Mouse (Mus musculus) heart, embryonic 13.5 days (tissue): ENCODE results near the gene Ccr1. TPM values are rescaled to one million over a fixed set of nuclear protein-coding genes. Genes with fewer than 3 reads are reported as not detected.
"Not testable (repeated sequence)": the region's sequence is repeated elsewhere in the genome, so short reads cannot be mapped to it uniquely, and the experiment has no call there.

ENCODE experiments used
- ATAC-seq: fragments of 200-750 bp; cut with Nextera tagmentation; 2 replicates; pipeline ENCODE4 v1.8.0; 2017; ENCODE audit warnings: moderate TSS enrichment; ENCODE audit not compliant: insufficient number of reproducible peaks, low FRiP score, low TSS enrichment; ENCODE audit errors: extremely low read depth
- H3K27ac ChIP-seq: fragments of 300-500 bp; sonication (generic); replicated peaks from 2 replicates; pipeline ENCODE4 v1.5.1; 2015; ENCODE audit warnings: moderate library complexity, mild to moderate bottlenecking, inconsistent platforms
- H3K27me3 ChIP-seq: fragments of 300-500 bp; sonication (generic); replicated peaks from 2 replicates; pipeline ENCODE4 v1.6.1; 2015; ENCODE audit warnings: mild to moderate bottlenecking, inconsistent platforms
- H3K36me3 ChIP-seq: fragments of 300-500 bp; sonication (generic); 2 replicates; pipeline ENCODE4 v1.6.1; 2015; ENCODE audit warnings: mild to moderate bottlenecking, inconsistent platforms
- H3K4me1 ChIP-seq: fragments of 300-500 bp; sonication (generic); 2 replicates; pipeline ENCODE4 v1.6.1; 2015; ENCODE audit warnings: inconsistent platforms
- H3K4me2 ChIP-seq: fragments of 300-500 bp; sonication (generic); 2 replicates; pipeline ENCODE4 v1.6.1; 2015; ENCODE audit warnings: inconsistent platforms, mild to moderate bottlenecking, moderate library complexity
- H3K4me3 ChIP-seq: fragments of 300-500 bp; sonication (generic); 2 replicates; pipeline ENCODE4 v1.5.1; 2015; ENCODE audit warnings: moderate library complexity, mild to moderate bottlenecking, inconsistent platforms
- H3K9ac ChIP-seq: fragments of 300-500 bp; sonication (generic); 2 replicates; pipeline ENCODE4 v1.6.1; 2015; ENCODE audit warnings: inconsistent platforms, mild to moderate bottlenecking, moderate library complexity
- H3K9me3 ChIP-seq: fragments of 300-500 bp; sonication (generic); 2 replicates; pipeline ENCODE4 v1.6.1; 2016; ENCODE audit warnings: inconsistent platforms
- WGBS: fragments of 180-500 bp; shearing (Covaris S2); methylation state at CpG from one replicate; pipeline ENCODE4 v1.1.7; 2015; ENCODE audit warnings: mixed read lengths; 5-methylcytosine and 5-hydroxymethylcytosine counted together
- polyA plus RNA-seq: library from polyadenylated mRNA; unstranded; fragments of >200 nt; fragmentation: Nextera tagmentation; extraction: Ambion mirVana; gene quantifications from 2 replicates; pipeline ENCODE4 v1.2.1, GENCODE M21; 2015

Gene Ccr1
- polyA plus RNA-seq, 1 experiment from 2014 or later: 1.4 TPM

DNA sequence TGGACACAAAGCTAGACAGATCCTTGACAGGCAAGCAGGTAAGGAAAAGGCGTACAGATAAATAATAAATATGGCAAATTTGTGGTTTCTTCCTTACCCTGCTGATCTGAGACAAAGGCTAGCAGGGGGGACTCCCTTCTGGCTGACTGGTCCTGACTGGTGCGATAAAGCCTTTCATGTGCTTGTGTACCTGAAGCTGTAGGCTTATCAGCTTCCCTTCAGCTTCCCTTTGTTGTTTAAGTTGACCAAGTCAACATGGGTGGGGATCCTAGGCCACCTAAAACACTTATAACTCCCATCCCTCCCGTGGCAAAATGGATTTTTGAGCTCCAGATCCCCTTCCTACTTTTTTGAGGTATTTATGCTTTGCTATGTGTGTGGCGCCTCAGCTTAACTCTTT, 13.4 kb upstream of the Ccr1 start:
- ATAC-seq: no peak
- Histone ChIP-seq H3K4me2 (no peak overlapping the region), H3K4me3 (no peak overlapping the region), H3K9me3 (no peaks in the 10 kb centered on the region), H3K27ac (no peak overlapping the region), H3K4me1 (no peaks in the 10 kb centered on the region), H3K36me3 (no peaks in the 10 kb centered on the region), H3K27me3 (no peaks in the 10 kb centered on the region), H3K9ac (no peak overlapping the region)
- WGBS: 69% methylated on average over 4 of the region's 4 CpGs

DNA sequence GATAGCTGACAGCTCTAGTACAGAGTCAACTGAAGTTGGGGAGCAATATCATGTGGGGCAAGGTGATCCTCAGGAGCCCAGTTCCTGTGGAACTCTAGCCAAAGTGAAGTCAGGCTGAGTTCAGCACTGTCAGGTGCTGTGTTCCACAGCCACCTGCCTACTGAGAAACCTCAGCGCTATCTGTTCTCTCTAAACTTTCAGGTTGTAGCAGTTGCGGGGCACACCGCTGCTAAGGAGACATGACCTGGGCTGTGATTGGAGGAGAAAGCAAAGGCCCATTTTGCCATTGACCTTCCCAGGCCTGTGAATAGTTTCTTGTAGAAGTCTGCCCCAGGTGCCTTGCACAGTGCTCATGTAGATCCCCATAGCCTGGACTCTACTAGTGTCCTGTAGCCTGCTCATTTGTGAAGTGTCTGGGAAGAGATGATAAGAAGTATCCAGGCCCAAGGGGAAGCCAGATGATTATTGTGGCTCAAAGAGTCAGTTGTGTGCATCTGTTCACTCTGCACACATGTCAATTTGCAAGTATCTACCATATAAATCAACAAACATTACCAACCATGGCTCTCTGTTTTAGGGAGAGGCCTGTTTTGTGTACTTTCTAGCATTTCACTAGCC, 12.5 kb upstream of the Ccr1 start:
- not testable (repeated sequence) for H3K9me3 ChIP-seq, ATAC-seq
- WGBS: no CpG with 5 or more reads among the region's 3 CpGs

DNA sequence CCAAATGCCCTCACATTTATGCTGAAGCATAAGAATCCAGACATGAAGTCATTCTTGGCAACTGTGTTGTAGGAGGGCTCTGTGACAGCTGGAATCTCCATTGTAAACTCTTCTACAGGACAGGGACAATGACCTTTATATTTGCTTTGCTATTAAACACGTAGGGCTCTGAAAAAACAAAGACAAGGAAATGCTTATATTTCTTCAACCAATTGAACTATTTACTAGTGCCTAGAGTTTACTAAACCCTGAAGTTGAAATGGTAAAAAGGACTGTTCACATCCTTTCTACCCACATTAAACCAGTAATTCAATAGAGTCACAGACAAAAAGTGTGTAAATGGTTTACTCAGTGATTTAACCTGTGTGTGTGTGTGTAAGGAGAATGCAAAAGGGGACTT, 9.8 kb upstream of the Ccr1 start, which contains the start of gene Ccr1l1:
Ccr1l1 (minus strand) TSS at position 101 of the 400 bp plus-strand sequence.
- H3K9me3 ChIP-seq: no peaks in the 10 kb centered on the region
- H3K9ac ChIP-seq: no peak within 1 kb of the TSS
- H3K27ac ChIP-seq: no peak within 1 kb of the TSS
- H3K4me3 ChIP-seq: no peak within 1 kb of the TSS
- ATAC-seq: no peak
- WGBS: 54% methylated on average over 1 of the region's 1 CpGs
- H3K27me3 ChIP-seq: no peaks in the 10 kb centered on the region
- H3K4me1 ChIP-seq: no peaks in the 10 kb centered on the region
- H3K4me2 ChIP-seq: no peak within 1 kb of the TSS
- H3K36me3 ChIP-seq: no peaks in the 10 kb centered on the region

More for the DNA sequence above, 12.5 kb upstream of the Ccr1 start:
- not testable (repeated sequence) for H3K9ac ChIP-seq, H3K27me3 ChIP-seq, H3K4me2 ChIP-seq, H3K36me3 ChIP-seq, H3K4me1 ChIP-seq, H3K4me3 ChIP-seq, H3K27ac ChIP-seq

DNA sequence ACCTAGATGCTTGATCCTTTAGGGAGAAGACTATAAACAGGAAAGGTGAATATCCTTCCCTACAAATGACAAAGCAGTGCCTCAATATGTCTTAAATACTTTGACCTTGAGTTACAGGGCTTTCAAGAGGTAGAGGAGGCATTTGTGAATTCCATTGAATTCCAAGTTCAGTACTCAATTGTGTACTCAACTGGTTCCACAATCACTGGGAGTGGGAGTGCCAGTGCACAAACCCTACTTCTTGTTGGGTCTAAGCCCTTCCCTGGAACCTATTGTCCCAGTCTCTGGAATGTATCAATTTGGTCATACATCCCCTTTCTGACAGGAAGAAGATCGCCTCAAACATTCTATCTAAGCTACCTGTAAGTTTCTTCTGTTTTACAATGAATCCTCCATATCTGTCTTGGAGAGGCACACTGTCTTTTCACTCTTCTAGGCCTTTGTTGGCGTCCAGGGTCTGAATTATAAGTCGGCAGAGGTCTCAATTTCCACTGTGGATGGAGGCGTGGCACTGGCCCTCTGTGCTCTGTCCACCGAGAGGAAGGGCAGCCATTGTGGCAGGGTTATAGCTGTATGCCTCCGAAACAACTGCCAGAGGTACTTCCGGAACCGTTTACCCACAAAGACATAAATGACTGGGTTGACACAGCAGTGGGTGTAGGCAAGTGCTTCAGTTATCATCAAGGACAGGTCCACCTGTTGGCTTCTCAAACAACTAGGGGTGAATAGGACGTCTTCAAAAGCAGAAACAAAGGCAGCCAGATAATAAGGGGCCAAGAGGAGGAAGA, 8.6 kb upstream of the Ccr1 start:
- Histone ChIP-seq H3K4me3 (no peak overlapping the region), H3K4me2 (no peak overlapping the region), H3K4me1 (no peaks in the 10 kb centered on the region), H3K9ac (no peak overlapping the region), H3K9me3 (no peaks in the 10 kb centered on the region), H3K36me3 (no peaks in the 10 kb centered on the region), H3K27me3 (no peaks in the 10 kb centered on the region), H3K27ac (no peak overlapping the region)
- ATAC-seq: no peak
- 75% methylated on average over 9 of the region's 9 CpGs for WGBS

DNA sequence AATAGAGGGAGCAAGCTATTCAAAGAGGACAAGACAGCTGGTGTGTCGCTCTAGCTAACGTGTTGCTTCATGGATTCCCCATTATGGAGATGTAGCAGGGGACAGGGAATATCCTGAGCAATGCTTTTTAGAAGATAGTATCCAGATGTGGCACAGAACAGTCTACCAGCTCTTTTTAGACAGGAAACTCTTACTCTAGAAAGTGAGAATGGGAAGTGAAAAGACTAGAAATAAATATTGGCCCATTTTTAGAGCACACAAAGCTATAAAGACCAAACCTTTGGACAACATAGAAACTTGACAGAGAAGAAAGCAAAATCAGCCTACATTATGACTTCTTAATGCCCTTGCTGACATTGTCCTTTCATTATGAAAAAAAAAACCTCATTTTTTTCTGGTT, 7.1 kb upstream of the Ccr1 start:
- Histone ChIP-seq H3K4me2 (no peak overlapping the region), H3K27ac (no peak overlapping the region), H3K4me1 (no peaks in the 10 kb centered on the region), H3K27me3 (no peaks in the 10 kb centered on the region), H3K4me3 (no peak overlapping the region), H3K9me3 (no peaks in the 10 kb centered on the region), H3K9ac (no peak overlapping the region), H3K36me3 (no peaks in the 10 kb centered on the region)
- ATAC-seq: no peak
- 61% methylated on average over 2 of the region's 2 CpGs for WGBS

DNA sequence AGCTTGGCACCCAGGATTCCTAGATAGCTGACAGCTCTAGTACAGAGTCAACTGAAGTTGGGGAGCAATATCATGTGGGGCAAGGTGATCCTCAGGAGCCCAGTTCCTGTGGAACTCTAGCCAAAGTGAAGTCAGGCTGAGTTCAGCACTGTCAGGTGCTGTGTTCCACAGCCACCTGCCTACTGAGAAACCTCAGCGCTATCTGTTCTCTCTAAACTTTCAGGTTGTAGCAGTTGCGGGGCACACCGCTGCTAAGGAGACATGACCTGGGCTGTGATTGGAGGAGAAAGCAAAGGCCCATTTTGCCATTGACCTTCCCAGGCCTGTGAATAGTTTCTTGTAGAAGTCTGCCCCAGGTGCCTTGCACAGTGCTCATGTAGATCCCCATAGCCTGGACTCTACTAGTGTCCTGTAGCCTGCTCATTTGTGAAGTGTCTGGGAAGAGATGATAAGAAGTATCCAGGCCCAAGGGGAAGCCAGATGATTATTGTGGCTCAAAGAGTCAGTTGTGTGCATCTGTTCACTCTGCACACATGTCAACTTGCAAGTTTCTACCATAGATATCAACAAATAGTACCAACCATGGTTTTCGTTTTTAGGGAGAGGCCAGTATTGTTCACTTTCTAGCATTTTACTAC, 1.5 kb downstream of the Ccr1 start:
- H3K27me3 ChIP-seq, ATAC-seq, H3K36me3 ChIP-seq, H3K9ac ChIP-seq, H3K4me3 ChIP-seq, H3K27ac ChIP-seq, H3K4me1 ChIP-seq, H3K9me3 ChIP-seq, H3K4me2 ChIP-seq: not testable (repeated sequence)
- WGBS: 64% methylated on average over 1 of the region's 4 CpGs

DNA sequence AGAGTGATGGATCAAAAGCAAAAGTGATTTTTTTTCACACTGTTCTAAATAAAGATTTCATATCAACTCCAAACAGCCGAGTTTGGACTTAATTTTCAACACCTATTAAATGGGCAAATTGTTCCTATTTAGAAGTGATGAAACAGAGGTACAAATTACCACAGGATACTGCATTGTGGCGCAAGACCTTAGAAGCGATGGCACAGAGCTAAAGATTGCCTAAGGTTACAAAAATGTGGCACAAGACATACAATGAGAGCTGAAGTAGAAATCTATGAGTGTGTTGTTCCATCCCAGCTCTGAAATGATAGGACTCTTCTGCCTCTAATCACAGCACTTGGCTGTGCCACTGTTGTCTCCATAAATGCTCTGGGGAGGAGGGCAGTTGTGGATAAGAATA, 3.7 kb downstream of the Ccr1 start:
- H3K36me3 ChIP-seq: no peaks in the 10 kb centered on the region
- H3K9me3 ChIP-seq: no peaks in the 10 kb centered on the region
- no peak overlapping the region for H3K27ac ChIP-seq
- no peaks in the 10 kb centered on the region for H3K4me1 ChIP-seq
- ATAC-seq: no peak
- no peak overlapping the region for H3K4me2 ChIP-seq
- no peaks in the 10 kb centered on the region for H3K27me3 ChIP-seq
- H3K9ac ChIP-seq: no peak overlapping the region
- 66% methylated on average over 3 of the region's 3 CpGs for WGBS
- no peak overlapping the region for H3K4me3 ChIP-seq

DNA sequence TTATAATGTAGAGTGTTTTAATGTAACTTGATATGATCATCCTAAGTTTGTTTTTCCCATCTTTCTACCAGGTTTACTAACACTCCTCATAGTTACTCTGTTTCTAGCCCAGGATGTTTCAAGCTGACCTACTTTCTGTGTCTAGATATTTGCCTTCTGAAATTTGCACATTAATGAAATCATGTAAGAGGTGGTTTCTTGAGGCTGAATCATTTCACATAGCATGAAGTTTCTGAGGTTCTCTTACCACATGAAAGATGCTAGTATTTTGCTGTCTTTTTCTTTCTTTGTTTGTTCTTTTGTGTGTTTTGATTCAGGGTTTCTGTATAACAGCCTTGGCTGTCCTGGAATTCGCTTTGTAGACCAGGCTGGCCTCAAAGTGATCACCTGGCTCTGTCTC, 8.3 kb downstream of the Ccr1 start:
- Histone ChIP-seq H3K9ac (no peak overlapping the region), H3K27me3 (no peaks in the 10 kb centered on the region), H3K4me1 (no peaks in the 10 kb centered on the region), H3K27ac (no peak overlapping the region), H3K4me2 (no peak overlapping the region), H3K36me3 (no peaks in the 10 kb centered on the region), H3K4me3 (no peak overlapping the region), H3K9me3 (no peaks in the 10 kb centered on the region)
- WGBS: 66% methylated on average over 1 of the region's 1 CpGs
- ATAC-seq: no peak

DNA sequence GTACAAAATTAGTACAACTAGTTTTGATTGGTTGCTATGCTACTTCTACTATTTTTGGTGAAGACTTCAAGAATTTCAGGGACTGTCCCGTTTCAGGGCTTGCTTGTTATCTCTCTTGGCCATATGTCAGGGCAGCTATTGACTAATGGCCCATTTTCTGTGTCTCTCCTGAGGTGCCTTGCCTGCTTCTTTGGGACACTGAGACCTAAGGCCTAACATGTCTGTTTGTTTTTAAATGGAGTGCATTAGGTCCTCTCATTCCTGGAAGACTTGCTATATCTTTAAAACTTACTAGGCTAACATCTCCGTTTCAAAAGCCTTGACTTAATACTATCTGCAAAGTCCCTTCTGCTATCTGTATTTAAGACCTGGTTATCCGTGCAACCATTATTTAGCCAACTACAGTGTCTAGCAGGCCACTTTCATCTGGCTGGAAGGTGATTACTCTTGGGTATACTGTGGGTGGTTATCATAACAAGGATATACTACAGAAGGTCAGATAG, 10.5 kb downstream of the Ccr1 start:
- Histone ChIP-seq H3K4me3 (no peak overlapping the region), H3K27me3 (no peaks in the 10 kb centered on the region), H3K4me1 (no peaks in the 10 kb centered on the region), H3K36me3 (no peaks in the 10 kb centered on the region), H3K9ac (no peak overlapping the region), H3K9me3 (no peaks in the 10 kb centered on the region), H3K27ac (no peak overlapping the region), H3K4me2 (no peak overlapping the region)
- ATAC-seq: no peak
- WGBS: 37% methylated on average over 3 of the region's 3 CpGs

DNA sequence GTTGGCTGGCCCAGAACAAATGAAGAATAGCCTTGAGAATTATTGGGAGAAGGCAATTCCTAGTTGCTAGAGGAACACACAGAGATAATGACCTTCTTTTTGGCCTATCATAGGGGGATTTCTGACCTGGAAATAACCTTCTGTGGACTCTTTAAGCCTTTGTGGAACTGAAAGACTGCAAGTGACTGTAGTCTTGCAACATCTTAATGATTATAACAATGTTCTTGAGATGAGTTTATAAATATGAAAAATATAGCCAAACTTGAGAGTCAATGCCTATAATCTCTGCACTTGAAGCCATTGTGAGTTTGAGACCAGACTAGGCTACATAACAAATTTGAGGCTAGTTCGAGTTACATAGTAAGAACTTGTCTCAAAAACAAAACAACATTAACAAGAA, 11.6 kb downstream of the Ccr1 start:
- no peak for ATAC-seq
- WGBS: 51% methylated on average over 1 of the region's 1 CpGs

DNA sequence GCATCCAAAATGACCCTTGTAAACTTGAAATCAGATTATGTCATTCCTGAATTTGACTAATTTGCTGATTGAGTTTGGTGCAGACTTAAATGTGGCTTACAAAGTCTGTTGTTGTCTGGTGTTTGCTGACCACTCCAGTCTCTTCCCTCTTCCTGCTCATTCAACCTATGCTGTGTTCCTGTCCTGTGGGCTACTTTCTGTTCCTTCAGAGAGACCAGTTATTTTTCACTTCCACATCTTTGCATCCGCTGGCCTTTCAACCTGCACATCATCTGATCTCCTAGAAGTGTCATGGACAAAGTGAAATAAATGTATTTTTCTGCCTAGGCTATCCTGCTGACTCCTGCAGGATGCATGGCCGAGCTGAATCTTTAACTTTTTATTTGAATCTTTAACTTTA, 14.9 kb downstream of the Ccr1 start:
- H3K4me3 ChIP-seq: no peak overlapping the region
- H3K4me2 ChIP-seq: no peak overlapping the region
- H3K27me3 ChIP-seq: no peaks in the 10 kb centered on the region
- ATAC-seq: no peak
- H3K27ac ChIP-seq: no peak overlapping the region
- H3K9ac ChIP-seq: no peak overlapping the region
- no peaks in the 10 kb centered on the region for H3K9me3 ChIP-seq
- 71% methylated on average over 2 of the region's 2 CpGs for WGBS
- no peaks in the 10 kb centered on the region for H3K4me1 ChIP-seq
- H3K36me3 ChIP-seq: no peaks in the 10 kb centered on the region

More for the DNA sequence above, 11.6 kb downstream of the Ccr1 start:
- Histone ChIP-seq H3K36me3 (no peaks in the 10 kb centered on the region), H3K4me2 (no peak overlapping the region), H3K9ac (no peak overlapping the region), H3K9me3 (no peaks in the 10 kb centered on the region), H3K4me3 (no peak overlapping the region), H3K27me3 (no peaks in the 10 kb centered on the region), H3K4me1 (no peaks in the 10 kb centered on the region), H3K27ac (no peak overlapping the region)
